Mouse (Mus musculus) 3T3-L1 (cell line): ENCODE measurements at regions not wholly inside any gene's neighbourhood (a gene's known extent, or its start where the extent isn't known, plus 50 kb on each side); places are given as distances from the start of the nearest gene placed in this dataset.

ENCODE experiments used
- DNase-seq: peaks from one replicate; pipeline ENCODE4 v3.0.0-alpha.2; 2015; ENCODE audit warnings: low read depth, low spot score

DNA sequence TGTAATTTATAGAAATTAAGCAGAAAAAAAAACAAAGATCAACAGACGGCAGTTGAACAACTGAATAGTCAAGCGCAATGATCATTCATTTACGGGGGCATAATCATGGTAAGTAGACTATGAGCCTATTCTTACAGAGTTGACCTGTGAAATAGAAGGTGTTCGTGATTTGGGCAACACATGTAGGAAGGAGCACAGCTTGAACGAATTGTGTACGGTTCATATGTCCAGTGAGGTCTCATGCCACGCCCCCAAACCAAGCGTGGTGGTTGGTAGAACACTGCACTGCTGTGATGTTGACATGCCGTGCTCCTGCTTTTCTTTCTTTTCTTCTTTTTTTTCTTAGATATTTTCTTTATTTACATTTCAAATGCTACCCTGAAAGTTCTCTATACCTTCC is 563.1 kb downstream of the Etv1 start:
- DNase-seq = no peak

DNA sequence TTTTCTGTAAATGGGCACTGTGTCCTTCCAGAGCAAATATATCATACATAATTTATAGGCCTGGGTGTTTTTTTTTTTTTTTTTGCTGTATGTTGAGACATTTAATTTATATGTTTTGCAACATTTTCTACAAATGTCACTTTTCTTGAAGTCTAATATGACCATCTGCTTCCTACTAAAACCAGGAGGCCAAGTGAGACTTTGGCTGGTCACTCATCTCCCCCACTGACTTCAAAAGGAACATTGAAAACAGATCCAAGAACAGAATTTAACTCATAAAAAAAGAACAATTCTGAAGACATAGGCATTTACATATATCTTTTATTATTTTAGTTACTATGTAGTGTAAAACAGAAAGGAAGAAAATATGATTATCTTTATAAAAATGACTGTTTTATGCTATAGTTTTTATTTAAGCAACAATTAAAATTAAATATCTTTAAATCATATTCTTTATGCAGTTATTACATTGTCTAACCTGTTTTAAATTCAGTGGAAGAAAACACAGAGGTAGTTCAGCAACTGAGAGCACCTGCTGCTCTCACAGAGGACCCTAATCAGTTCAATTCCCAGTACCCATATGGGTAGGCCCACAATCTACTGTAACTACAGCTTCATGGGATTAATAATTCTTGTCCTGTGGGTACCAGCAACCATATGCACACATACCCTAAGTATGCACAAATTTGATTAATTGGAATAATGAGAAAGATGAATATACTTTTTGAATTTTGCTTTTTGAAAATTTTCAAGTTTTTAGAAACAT is 592.5 kb downstream of the Etv1 start:
- no peak for DNase-seq

DNA sequence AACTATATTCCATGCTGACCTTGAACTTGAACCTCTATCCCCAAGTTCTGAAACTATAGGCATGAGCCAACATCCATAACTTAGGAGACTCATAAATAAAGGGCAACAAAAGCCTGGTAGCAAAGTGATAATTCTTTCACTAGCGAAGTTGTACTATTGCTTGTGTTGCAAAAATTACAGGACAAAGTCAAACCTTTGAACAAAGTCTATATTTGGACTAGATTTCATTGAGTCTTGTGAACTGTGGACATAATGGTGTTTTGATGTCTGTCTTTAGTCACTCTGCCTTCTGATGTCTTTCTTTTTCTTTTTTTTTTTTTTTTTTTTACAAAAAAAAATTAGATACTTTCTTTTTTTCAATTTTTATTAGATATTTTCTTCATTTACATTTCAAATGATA is 594.5 kb downstream of the Etv1 start:
- no peak for DNase-seq
